Mouse (Mus musculus): ENCODE measurements around the gene Slc22a18.

- no peak for TF ChIP-seq CTCF (IDR thresholded peaks at IDR 0.05; ENCODE audit: borderline replicate concordance, extremely low read depth, insufficient read depth, insufficient read length)
- no peak for TF ChIP-seq POLR2A (IDR thresholded peaks at IDR 0.05; ENCODE audit: borderline replicate concordance, extremely low read depth, insufficient read depth, insufficient read length, poor library complexity, severe bottlenecking)
These were observed 11.0 kb upstream of the Slc22a18 start for GRCm38 (mm10) chr7:143462516-143462915.

Measured in brain, embryonic 14.5 days (tissue).